Mouse (Mus musculus): Measurements from ENCODE around the gene Rapgef5.

DNA sequence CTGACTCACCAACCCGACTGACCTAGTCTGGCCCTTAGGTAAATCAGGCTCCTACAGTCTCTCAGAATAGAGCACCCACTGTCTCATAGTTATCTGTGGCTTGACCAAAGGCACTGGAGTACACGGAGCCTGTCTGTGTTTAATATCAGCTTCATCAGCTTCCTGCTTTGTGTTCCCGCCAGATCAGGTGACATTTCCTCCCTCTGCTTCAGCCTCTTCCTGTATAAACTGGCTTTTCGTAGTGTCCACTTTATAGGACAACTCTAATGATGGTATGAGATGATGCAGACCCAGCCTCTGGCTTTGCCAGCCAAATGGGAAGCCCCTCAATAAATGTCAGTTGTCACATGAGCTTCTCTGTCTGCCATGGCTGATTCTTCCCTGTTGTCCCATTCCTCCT, 163.5 kb downstream of the Rapgef5 start:
- TF ChIP-seq CTCF (IDR thresholded peaks at IDR 0.05) (no peak), EP300 (IDR thresholded peaks at IDR 0.05) (no peak)

Measured in lung, postnatal 0 days (tissue).